Mouse (Mus musculus) erythroblast, embryonic 14.5 days (primary cell): ENCODE data around the gene Ralgapb. TPM values are rescaled to one million over a fixed set of nuclear protein-coding genes. Genes with fewer than 3 reads are reported as not detected.
A peak's percentile ranks its signal among the peaks of the same experiment; 100 is the strongest.

ENCODE experiments used
- H3K27me3 ChIP-seq: 2 replicates; pipeline ENCODE4 v1.6.1; 2012; ENCODE audit warnings: inconsistent platforms; ENCODE audit not compliant: control insufficient read depth
- H3K36me3 ChIP-seq: 2 replicates; pipeline ENCODE4 v1.6.1; 2012; ENCODE audit warnings: mild to moderate bottlenecking, inconsistent platforms; ENCODE audit not compliant: control insufficient read depth
- H3K4me1 ChIP-seq: 2 replicates; pipeline ENCODE4 v1.6.1; 2012; ENCODE audit warnings: inconsistent platforms; ENCODE audit not compliant: control insufficient read depth
- H3K4me3 ChIP-seq: replicated peaks from 2 replicates; pipeline ENCODE3; 2012; ENCODE audit warnings: moderate library complexity, mild to moderate bottlenecking, inconsistent platforms
- H3K9me3 ChIP-seq: 2 replicates; pipeline ENCODE4 v1.6.1; 2012; ENCODE audit warnings: low read length, inconsistent platforms, mixed read lengths; ENCODE audit not compliant: control insufficient read depth
- GATA1 ChIP-seq: IDR thresholded peaks from 2 replicates; pipeline ENCODE4 v1.6.1; 2012; ENCODE audit warnings: low read length, inconsistent platforms, mixed read lengths
- TAL1 ChIP-seq: IDR thresholded peaks from 3 replicates; pipeline ENCODE4 v1.6.1; 2012; ENCODE audit warnings: low read length, inconsistent platforms, mixed read lengths
- polyA plus RNA-seq: library from polyadenylated mRNA; stranded (reverse); fragments of >175 nt; gene quantifications from 2 replicates; pipeline ENCODE4 v1.2.3, GENCODE M21; 2012

Gene Ralgapb
- 0.24 and 0.34 TPM in 2 replicates for polyA plus RNA-seq

GRCm38 (mm10) chr2:158409595-158410021 is at the start of gene Ralgapb:
Gene Ralgapb, plus strand, starts transcription at chr2:158409848.
- Histone ChIP-seq H3K9me3 (no peaks in the 10 kb centered on the region), H3K4me3 (peak within 1 kb of the TSS; percentile 98), H3K36me3 (peaks cover 2% of the 10 kb centered on the region; the same call in 1 of the 2 replicates), H3K4me1 (peaks cover 49% of the 10 kb centered on the region), H3K27me3 (peaks cover under 1% of the 10 kb centered on the region)
- TF ChIP-seq TAL1, result no peak
- no peak for TF ChIP-seq GATA1

- Histone ChIP-seq H3K4me1 (peaks cover 40% of the 10 kb centered on the region), H3K36me3 (peaks cover 43% of the 10 kb centered on the region), H3K27me3 (no peaks in the 10 kb centered on the region), H3K9me3 (no peaks in the 10 kb centered on the region), H3K4me3 (peak overlapping the region; percentile 84)
- TF ChIP-seq TAL1 (no peak), GATA1 (no peak)
Measured at GRCm38 (mm10) chr2:158360873-158361677, 48.6 kb upstream of the Ralgapb start.

- H3K4me3 ChIP-seq, result peak overlapping the region; percentile 84
- TF ChIP-seq TAL1, result no peak
- no peak for TF ChIP-seq GATA1
- peaks cover 40% of the 10 kb centered on the region for H3K4me1 ChIP-seq
- no peaks in the 10 kb centered on the region for H3K9me3 ChIP-seq
- peaks cover 36% of the 10 kb centered on the region for H3K36me3 ChIP-seq
- H3K27me3 ChIP-seq, result no peaks in the 10 kb centered on the region
Measured at GRCm38 (mm10) chr2:158361678-158362320, 47.8 kb upstream of the Ralgapb start.

- Histone ChIP-seq H3K4me1 (peaks cover 26% of the 10 kb centered on the region), H3K36me3 (peaks cover 12% of the 10 kb centered on the region), H3K4me3 (no peak overlapping the region), H3K27me3 (no peaks in the 10 kb centered on the region), H3K9me3 (no peaks in the 10 kb centered on the region)
- TF ChIP-seq GATA1 (no peak), TAL1 (no peak)
Measured at GRCm38 (mm10) chr2:158364175-158364574, 45.5 kb upstream of the Ralgapb start.

GRCm38 (mm10) chr2:158365099-158365850 is 44.4 kb upstream of the Ralgapb start:
- no peaks in the 10 kb centered on the region for H3K27me3 ChIP-seq
- H3K4me3 ChIP-seq, result no peak overlapping the region
- TF ChIP-seq TAL1 (no peak), GATA1 (no peak)
- H3K36me3 ChIP-seq, result peaks cover 1% of the 10 kb centered on the region
- H3K9me3 ChIP-seq, result no peaks in the 10 kb centered on the region
- peaks cover 15% of the 10 kb centered on the region for H3K4me1 ChIP-seq

GRCm38 (mm10) chr2:158367654-158368053 is 42.0 kb upstream of the Ralgapb start:
- Histone ChIP-seq H3K36me3 (no peaks in the 10 kb centered on the region), H3K27me3 (no peaks in the 10 kb centered on the region), H3K9me3 (no peaks in the 10 kb centered on the region), H3K4me3 (no peak overlapping the region), H3K4me1 (peaks cover 2% of the 10 kb centered on the region; the same call in 1 of the 2 replicates)
- TF ChIP-seq GATA1 (no peak), TAL1 (no peak)

GRCm38 (mm10) chr2:158368313-158368712 is 41.3 kb upstream of the Ralgapb start:
- Histone ChIP-seq H3K36me3 (no peaks in the 10 kb centered on the region), H3K4me1 (peaks cover 2% of the 10 kb centered on the region; the same call in 1 of the 2 replicates), H3K27me3 (peaks cover under 1% of the 10 kb centered on the region), H3K9me3 (no peaks in the 10 kb centered on the region), H3K4me3 (no peak overlapping the region)
- TF ChIP-seq GATA1, result no peak
- no peak for TF ChIP-seq TAL1

GRCm38 (mm10) chr2:158369474-158370172 is 40.0 kb upstream of the Ralgapb start:
- H3K9me3 ChIP-seq, result no peaks in the 10 kb centered on the region
- H3K27me3 ChIP-seq, result peaks cover 13% of the 10 kb centered on the region
- no peaks in the 10 kb centered on the region for H3K36me3 ChIP-seq
- no peak overlapping the region for H3K4me3 ChIP-seq
- H3K4me1 ChIP-seq, result peaks cover 2% of the 10 kb centered on the region; the same call in 1 of the 2 replicates
- no peak for TF ChIP-seq TAL1
- no peak for TF ChIP-seq GATA1
